Mouse (Mus musculus) B cell, adult 2 months (primary cell): Measurements from ENCODE around the gene Usp15.

Experiments
- DNase-seq, 2 experiments: peaks; one replicate each; pipeline ENCODE4 v3.0.0; 2022

Gene Usp15

DNA sequence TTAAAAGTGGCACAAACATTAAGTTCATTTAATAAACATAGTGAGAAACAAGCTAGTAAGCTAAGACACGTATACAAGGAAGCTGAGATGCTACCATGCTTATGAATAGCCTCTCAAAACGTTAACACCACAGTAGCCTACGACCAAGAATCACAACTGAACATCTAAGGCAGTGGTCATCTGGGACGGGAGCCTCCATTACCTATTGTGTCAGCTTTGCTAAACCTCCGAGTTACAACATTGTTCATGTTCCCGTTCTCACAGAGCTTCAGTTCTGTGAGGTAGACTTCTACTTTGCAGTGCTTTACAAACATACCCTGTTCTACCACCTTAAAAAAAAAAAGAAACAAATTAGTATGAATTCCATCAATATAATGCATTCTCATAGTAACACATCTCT lies 25.9 kb downstream of the Usp15 start:
- DNase-seq = no peak

DNA sequence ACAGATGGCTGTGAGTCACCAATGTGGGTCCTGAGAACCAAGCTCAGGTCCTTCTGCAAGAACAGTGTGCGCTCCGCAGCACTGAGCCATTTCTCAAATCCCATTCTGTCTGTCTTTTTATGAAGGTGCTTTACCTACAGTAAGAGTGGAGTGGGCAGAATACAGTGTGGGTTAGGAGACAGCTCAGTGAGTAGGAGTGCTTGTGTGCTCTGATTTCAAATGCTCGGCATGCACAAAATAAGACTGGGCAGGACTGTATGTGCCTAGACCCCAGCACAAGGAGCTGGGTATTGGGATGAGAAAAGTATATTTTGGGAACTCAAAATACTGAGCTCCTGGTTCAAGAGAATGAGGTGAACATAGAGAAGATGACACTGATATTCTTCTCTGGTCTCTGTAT lies 31.3 kb downstream of the Usp15 start:
- no peak for DNase-seq

- DNase-seq = peak; percentile 79 to 85
Measured at GRCm38 (mm10) chr10:123160508-123160907, 36.3 kb downstream of the Usp15 start.

GRCm38 (mm10) chr10:123159316-123159715 lies 37.5 kb downstream of the Usp15 start:
- peak; percentile 57 to 65 for DNase-seq

DNA sequence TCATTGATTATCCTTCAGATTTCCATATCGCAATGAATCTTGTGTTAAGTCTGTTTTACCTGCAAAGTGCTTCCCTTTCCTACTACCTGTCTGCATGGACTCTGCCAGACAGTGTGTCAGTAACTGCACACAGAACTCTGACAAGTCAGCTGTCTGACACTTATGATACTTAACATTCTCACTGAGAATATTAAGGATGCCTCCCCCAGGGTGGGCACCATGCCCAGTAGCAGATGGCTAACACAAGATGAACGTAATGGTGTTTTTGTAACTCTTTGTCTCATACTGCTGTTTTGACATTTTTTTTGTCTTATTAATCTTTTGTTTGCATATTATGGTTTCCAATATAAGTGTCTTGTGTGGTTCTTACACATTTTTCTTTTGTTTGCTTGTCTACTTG lies 40.4 kb downstream of the Usp15 start:
- DNase-seq = no peak

DNA sequence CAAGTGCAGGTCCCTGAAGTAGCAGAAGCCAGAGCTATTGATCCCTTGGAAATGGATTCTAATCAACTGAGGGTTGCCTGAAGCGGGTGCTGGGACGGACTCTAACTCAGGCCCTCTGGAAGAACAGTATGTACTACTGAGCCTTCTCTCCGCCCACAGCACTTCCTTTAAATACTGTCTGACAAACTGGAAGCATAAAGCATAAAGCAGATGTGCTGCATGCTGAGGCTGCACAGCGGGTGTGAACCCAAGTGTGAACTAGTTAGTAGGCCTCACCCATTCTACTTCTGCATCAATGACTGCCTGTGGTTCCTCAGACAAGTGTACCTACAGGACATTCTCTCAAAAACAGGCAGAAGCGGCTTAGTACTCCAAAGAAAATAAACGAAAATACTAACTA lies 41.0 kb downstream of the Usp15 start:
- peak; percentile 39 to 41 for DNase-seq

DNA sequence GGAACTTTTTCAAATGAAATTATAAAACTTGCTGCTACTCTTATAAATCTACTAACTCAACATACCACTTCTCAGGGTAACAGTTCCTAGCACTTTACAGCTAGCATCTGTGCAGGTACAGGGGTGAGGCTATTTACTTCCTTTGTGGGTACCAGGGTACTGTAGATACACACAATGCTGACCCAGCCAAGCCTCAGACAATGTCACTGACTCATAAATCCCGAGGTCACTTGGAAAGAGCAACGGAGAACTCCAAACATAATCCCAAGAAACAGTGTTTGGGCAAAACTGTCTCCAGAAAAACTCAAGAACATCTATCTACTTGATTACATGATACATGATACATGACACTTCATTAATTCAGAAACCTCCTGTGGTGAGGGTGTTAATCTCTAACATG lies 43.5 kb downstream of the Usp15 start:
- no peak for DNase-seq

DNA sequence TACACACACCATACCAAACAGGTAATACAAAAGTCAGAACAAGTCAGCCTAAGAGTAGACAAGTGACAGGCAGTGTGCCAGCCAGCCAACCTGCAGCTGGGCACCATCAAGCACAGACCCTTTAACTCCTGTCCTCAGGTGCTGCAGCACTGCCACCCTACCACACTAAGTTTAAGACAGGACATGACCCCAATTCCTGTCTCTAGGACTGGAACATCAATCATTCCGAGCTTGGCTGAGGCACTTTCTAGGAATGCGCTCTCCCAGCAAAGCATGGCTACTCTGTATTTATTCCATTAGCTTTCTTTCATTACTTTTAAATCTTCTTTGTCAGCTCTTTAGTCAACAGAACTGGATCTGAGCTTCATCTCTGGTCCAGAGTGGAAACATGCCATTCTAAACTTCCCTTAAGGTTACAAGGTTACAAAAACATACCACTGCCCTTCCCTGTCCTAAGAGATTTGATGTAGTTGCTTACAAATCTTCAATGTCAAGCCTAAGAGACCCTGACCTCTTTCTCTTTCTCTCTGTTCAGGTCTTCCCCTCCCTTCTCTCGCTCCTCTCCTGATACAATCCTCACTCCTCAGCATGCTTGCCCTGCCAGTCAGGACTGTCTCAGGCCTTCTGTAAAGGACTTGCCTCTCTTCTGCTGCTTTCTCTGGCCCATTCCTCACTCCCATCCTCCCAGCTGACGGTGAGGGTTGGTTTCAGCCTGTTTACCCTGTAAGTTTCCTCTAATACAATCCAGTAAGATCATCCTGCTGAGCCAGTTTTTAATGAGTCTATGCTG lies 48.6 kb downstream of the Usp15 start:
- DNase-seq = no peak

- DNase-seq = no peak
Measured at GRCm38 (mm10) chr10:123147180-123147579, 49.6 kb downstream of the Usp15 start.

DNA sequence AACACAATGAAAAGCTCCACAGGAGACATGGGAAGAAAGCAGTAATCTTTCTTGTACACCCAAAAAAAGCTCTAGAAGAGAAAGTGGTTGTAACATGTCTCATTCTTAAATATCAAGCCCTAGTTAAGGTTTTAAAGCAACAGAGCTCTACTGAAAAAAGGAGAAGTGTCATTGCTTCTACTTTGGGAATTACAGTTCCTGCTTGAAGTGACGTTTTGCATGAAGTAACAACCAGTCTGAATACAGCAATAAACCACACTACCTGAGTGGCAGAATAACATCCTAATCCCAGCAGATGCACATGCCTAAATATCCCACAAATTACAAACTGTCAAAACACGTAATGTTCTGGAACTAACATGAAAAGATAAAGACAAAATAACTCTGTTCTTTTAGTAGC lies 50.4 kb downstream of the Usp15 start:
- DNase-seq = no peak

GRCm38 (mm10) chr10:123144256-123144655 lies 52.5 kb downstream of the Usp15 start:
- no peak for DNase-seq

GRCm38 (mm10) chr10:123142395-123143050 lies 54.3 kb downstream of the Usp15 start:
- DNase-seq = no peak

GRCm38 (mm10) chr10:123135818-123136217 lies 61.0 kb downstream of the Usp15 start:
- no peak for DNase-seq

- no peak for DNase-seq
Measured at GRCm38 (mm10) chr10:123131487-123131886, 65.3 kb downstream of the Usp15 start.

DNA sequence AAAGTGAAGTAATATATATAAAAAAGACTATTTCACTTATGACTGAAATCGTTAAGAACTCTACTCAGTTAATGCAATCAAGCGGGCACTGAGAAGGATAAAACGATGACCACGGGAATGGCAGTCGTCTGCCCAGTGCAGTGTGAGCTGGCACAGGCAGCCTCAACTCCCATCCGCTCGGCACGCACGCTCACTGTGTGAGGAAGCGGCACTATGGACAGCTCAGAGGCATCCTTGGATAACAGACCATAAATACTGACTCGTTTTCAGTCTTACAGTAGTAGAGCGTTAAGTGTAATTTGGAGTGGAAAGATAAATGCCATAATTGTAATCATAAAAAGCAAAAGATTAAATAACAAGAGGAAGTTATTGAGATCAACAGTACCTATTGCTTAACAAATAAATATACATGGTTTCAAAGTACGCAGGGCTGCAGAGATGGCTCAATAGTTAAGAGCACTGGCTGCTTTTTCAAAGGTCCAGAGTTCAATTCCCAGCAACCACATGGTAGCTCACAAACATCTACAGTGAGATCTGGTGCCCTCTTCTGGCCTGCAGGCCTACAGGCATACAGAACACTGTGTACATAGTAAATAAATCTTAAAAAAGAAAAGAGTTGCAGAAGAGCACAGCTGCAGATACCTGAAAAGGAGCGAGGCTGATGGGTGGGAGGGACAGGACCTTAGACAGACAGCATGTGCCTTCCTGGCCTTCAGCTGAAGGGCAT lies 76.0 kb downstream of the Usp15 start:
- peak; percentile 10 to 21 for DNase-seq

GRCm38 (mm10) chr10:123116861-123117260 lies 79.9 kb downstream of the Usp15 start:
- no peak for DNase-seq

- DNase-seq = no peak
Measured at GRCm38 (mm10) chr10:123113466-123113865, 83.3 kb downstream of the Usp15 start.

DNA sequence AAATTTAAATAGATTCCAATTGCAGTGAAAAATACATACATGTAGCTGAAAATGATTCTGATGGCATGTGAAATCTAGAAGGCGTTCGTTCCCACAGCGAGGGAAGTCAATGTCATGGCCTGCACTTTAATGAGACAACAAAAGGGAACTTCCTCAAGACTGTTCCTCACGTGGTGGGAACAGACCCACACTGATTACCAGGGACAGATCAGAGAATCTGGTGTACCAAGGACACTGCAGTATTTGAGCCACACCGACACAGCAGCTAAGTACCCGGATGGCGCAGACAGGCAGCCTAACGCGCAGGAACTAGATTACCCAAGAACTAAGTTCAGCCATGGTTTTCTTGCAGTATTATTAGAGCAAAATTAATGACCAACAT lies 84.0 kb downstream of the Usp15 start:
- DNase-seq = no peak

DNA sequence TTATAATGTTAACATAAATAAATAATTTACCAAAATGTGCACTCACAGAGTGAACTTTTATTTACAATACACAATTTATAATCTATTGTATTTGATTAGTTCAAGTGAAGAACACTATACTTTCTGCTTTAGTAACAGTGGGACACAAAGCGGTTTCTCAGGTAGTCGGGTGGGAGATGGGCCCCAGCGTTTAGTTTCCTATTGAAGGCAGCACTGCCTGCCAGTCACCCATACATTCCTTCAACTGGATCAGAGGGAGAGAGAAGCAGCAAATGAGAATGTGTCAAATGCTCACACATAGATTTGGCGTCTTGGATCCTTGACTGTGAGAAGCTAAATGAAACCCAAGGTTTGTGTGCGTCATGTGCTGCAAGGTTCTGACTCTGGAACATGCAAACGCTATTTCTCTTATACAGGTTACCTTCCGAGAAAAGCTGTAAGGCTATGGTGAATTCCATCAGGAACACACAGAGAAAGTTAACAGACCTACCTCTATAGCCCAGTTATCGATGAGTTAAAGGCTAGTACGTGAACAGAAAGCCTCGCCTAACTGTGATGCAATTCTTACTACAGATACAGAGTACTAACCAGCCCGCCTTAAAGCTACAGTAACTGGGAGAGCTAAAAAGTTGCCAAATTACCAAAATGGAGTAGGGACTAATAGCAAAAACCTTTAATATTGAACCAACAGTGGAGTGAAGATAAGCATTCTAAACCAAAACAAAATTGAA lies 84.6 kb downstream of the Usp15 start:
- DNase-seq = no peak

DNA sequence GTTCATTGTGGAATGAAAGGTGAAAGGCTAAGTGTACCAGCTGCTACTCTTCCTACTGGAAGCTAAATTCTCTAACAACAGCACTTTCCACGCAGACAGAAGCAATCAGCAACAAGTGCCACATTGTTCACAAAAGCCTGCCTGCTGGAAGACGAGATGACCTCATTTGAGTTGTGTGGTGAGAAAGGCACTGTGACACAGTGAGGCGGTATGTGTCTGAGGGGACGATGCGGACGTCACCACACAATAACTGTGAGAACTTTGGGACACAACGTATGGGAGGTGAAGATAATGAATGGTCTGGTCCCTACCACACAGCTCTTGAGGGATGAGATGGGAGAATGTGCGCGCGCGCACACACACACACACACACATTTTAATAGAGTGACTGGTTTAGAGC lies 86.2 kb downstream of the Usp15 start:
- no peak for DNase-seq

DNA sequence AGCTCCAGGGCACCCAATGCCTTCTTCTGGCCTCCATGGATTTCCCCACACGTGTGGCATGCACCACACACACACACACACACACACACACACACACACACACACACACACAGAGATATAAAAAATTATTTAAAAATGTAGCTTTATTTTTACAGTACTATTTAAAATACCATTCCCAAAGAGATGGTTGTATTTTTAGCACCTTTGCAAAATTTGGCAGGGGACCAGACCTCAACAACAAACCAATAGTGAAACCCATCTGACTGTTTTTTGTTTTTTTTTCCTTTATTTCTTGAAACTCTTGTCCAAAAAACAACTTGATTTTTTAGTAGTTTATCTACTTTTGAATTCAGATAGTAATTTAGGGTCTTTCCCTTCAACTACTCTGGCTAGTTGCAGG lies 88.3 kb downstream of the Usp15 start:
- DNase-seq = no peak

DNA sequence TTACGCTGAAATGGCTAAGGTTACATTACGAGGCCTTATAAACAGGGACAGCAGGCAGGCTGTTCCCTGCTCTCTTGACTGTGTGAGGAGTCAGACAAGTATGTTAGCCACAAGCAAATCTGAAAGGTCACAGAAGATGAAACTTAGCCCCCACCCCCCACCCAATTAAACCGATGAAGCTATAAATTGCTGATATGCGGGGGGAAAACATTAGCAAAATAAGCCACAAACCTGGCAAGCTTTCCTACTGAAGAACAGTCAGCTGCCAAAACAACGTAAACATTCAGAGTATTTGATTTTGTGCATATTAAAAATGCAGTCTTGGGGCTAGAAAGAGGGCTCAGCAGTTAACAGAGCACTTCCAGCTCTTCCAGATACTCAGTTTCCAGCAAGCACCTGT lies 88.7 kb downstream of the Usp15 start:
- no peak for DNase-seq

DNA sequence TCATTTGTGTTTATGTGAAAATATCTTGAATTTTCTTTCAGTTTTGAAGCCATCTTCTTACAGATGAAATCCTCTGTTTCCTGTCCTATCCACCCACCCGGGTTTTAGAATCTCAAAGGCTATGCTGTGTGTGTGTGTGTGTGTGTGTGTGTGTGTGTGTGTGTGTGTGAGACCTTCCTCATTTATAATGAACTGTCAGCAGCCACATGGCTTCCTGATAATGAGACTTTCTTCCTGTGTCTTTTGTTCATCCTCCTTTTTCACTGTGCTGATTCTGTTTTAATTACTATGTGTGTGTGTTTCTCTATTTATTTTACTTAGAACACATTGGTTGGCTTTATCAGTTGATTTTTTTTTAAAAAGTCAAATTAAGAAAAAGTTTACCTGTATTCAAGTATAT lies 95.5 kb downstream of the Usp15 start:
- no peak for DNase-seq
